Mouse (Mus musculus) limb, embryonic 14.5 days (tissue): ENCODE measurements around the gene Xndc1. TPM values are rescaled to one million over a fixed set of nuclear protein-coding genes. Genes with fewer than 3 reads are reported as not detected.
A peak's percentile ranks its signal among the peaks of the same experiment; 100 is the strongest.

Experiments
- ATAC-seq: fragments of 200-750 bp; cut with Nextera tagmentation; 2 replicates; pipeline ENCODE4 v1.8.0; 2017; ENCODE audit warnings: low read depth, moderate number of reproducible peaks, moderate TSS enrichment; ENCODE audit not compliant: low FRiP score
- DNase-seq: peaks from one replicate; pipeline ENCODE4 v3.0.0-alpha.2; 2015; ENCODE audit warnings: low spot score
- H3K27ac ChIP-seq: fragments of 300-500 bp; sonication (generic); replicated peaks from 2 replicates; pipeline ENCODE4 v1.5.1; 2014; ENCODE audit warnings: low read depth, mild to moderate bottlenecking, low read length, moderate library complexity, mixed read lengths
- H3K27me3 ChIP-seq: fragments of 300-500 bp; sonication (generic); 2 replicates; pipeline ENCODE4 v1.6.1; 2014; ENCODE audit warnings: low read length, mixed read lengths; ENCODE audit not compliant: control insufficient read depth, insufficient read depth
- H3K36me3 ChIP-seq: fragments of 300-500 bp; sonication (generic); 2 replicates; pipeline ENCODE4 v1.6.1; 2014; ENCODE audit warnings: mild to moderate bottlenecking, low read length, moderate library complexity, mixed read lengths; ENCODE audit not compliant: control insufficient read depth, insufficient read depth
- H3K4me1 ChIP-seq: fragments of 300-500 bp; sonication (generic); 2 replicates; pipeline ENCODE4 v1.6.1; 2014; ENCODE audit warnings: antibody characterized with exemption, low read length, mixed read lengths; ENCODE audit not compliant: control insufficient read depth, insufficient read depth
- H3K4me2 ChIP-seq: fragments of 300-500 bp; sonication (generic); replicated peaks from 2 replicates; pipeline ENCODE4 v1.6.1; 2014; ENCODE audit warnings: low read depth, mild to moderate bottlenecking, low read length, moderate library complexity; ENCODE audit not compliant: severe bottlenecking
- H3K4me3 ChIP-seq: fragments of 300-500 bp; sonication (generic); replicated peaks from 2 replicates; pipeline ENCODE4 v1.5.1; 2014; ENCODE audit warnings: low read length
- H3K9ac ChIP-seq: fragments of 300-500 bp; sonication (generic); 2 replicates; pipeline ENCODE4 v1.6.1; 2014; ENCODE audit warnings: mild to moderate bottlenecking, low read depth, low read length, moderate library complexity; ENCODE audit not compliant: severe bottlenecking
- H3K9me3 ChIP-seq: fragments of 300-500 bp; sonication (generic); 2 replicates; pipeline ENCODE4 v1.6.1; 2016; ENCODE audit warnings: low read length; ENCODE audit not compliant: control insufficient read depth
- POLR2A ChIP-seq: fragments of 200-500 bp; IDR thresholded peaks from 2 replicates; pipeline ENCODE4 v1.8.0; 2012; ENCODE audit warnings: inconsistent platforms, mild to moderate bottlenecking, moderate library complexity, borderline replicate concordance; ENCODE audit not compliant: insufficient read depth, insufficient read length; ENCODE audit errors: extremely low read depth
- WGBS: fragments of 180-500 bp; shearing (Covaris S2); extraction: QIAGEN DNeasy Blood & Tissue Kit; methylation state at CpG from one replicate; pipeline ENCODE4 v1.1.7; 2014; 5-methylcytosine and 5-hydroxymethylcytosine counted together
- polyA plus RNA-seq, 2 experiments: library from polyadenylated mRNA; depleted of rRNA in 1 of 2; stranded (reverse) in 1 of 2; unstranded in 1 of 2; fragments of >200 nt; fragmentation: Nextera tagmentation in 1 of 2; extraction: Ambion mirVana in 1 of 2; gene quantifications; 2 replicates each; pipeline versions ENCODE4 v1.2.1 to v1.2.3; 2012 to 2014

Xndc1 gene
- polyA plus RNA-seq, 2 experiments, result 21.4 to 65.1 TPM

- Histone ChIP-seq H3K9me3 (no peaks in the 10 kb centered on the region), H3K27me3 (no peaks in the 10 kb centered on the region), H3K9ac (no peak overlapping the region), H3K36me3 (no peaks in the 10 kb centered on the region), H3K27ac (no peak overlapping the region), H3K4me3 (no peak overlapping the region), H3K4me1 (peaks cover 12% of the 10 kb centered on the region; the same call in 1 of the 2 replicates), H3K4me2 (no peak overlapping the region)
- no peak for DNase-seq
- no peak for ATAC-seq
- WGBS, result 69% methylated on average over 5 of the region's 5 CpGs
- no peak for TF ChIP-seq POLR2A
Measured at GRCm38 (mm10) chr7:102104126-102104525, 38.8 kb downstream of the Xndc1 start.

- ATAC-seq, result no peak
- WGBS, result 13% methylated on average over 22 of the region's 23 CpGs
- H3K4me3 ChIP-seq, result peak overlapping the region; percentile 27
- no peaks in the 10 kb centered on the region for H3K36me3 ChIP-seq
- peak overlapping the region; percentile 53 for H3K9ac ChIP-seq
- H3K9me3 ChIP-seq, result no peaks in the 10 kb centered on the region
- peaks cover 6% of the 10 kb centered on the region; the same call in 1 of the 2 replicates for H3K4me1 ChIP-seq
- H3K4me2 ChIP-seq, result peak overlapping the region; percentile 63
- H3K27ac ChIP-seq, result no peak overlapping the region
- DNase-seq, result no peak
- no peak for TF ChIP-seq POLR2A
- H3K27me3 ChIP-seq, result no peaks in the 10 kb centered on the region
Measured at GRCm38 (mm10) chr7:102106700-102107141, 41.4 kb downstream of the Xndc1 start.

DNA sequence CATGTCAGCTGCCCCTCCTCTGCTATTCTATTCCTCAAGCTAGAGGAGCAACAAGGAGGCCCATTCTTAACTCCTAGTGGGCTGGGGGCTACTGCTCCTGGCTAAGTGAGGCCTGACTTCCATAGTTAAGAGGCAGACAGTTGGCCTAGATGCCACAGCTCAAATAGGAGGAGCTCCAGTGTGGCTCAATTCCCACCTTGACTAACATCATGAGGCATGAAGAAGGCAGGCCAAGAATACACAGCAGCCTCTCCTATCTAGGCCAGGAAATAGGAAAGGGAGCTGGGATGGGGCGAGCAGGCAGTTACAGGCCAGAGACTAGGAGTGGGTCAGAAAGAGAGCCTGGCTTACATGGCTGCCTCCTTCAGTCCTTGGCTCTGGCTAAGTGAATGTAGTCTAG is 42.9 kb downstream of the Xndc1 start:
- Histone ChIP-seq H3K9ac (no peak overlapping the region), H3K9me3 (no peaks in the 10 kb centered on the region), H3K4me1 (peaks cover 6% of the 10 kb centered on the region; the same call in 1 of the 2 replicates), H3K4me3 (no peak overlapping the region), H3K27ac (no peak overlapping the region), H3K36me3 (no peaks in the 10 kb centered on the region), H3K4me2 (no peak overlapping the region), H3K27me3 (no peaks in the 10 kb centered on the region)
- DNase-seq, result no peak
- no peak for TF ChIP-seq POLR2A
- WGBS, result 87% methylated on average over 1 of the region's 1 CpGs
- ATAC-seq, result no peak

GRCm38 (mm10) chr7:102109171-102109570 is 43.9 kb downstream of the Xndc1 start, which contains the start of gene Art5:
TSS of gene Art5 (minus strand) at chr7:102109489.
- no peak within 1 kb of the TSS for H3K4me2 ChIP-seq
- TF ChIP-seq POLR2A, result no peak
- no peak within 1 kb of the TSS for H3K9ac ChIP-seq
- DNase-seq, result no peak
- H3K4me1 ChIP-seq, result peaks cover 6% of the 10 kb centered on the region; the same call in 1 of the 2 replicates
- no peaks in the 10 kb centered on the region for H3K27me3 ChIP-seq
- H3K9me3 ChIP-seq, result no peaks in the 10 kb centered on the region
- no peak for ATAC-seq
- 74% methylated on average over 7 of the region's 7 CpGs for WGBS
- no peak within 1 kb of the TSS for H3K4me3 ChIP-seq
- H3K27ac ChIP-seq, result no peak within 1 kb of the TSS
- H3K36me3 ChIP-seq, result no peaks in the 10 kb centered on the region

- Histone ChIP-seq H3K36me3 (no peaks in the 10 kb centered on the region), H3K9ac (no peak overlapping the region), H3K27me3 (no peaks in the 10 kb centered on the region), H3K4me3 (no peak overlapping the region), H3K9me3 (no peaks in the 10 kb centered on the region), H3K4me1 (peaks cover 6% of the 10 kb centered on the region; the same call in 1 of the 2 replicates), H3K27ac (no peak overlapping the region), H3K4me2 (no peak overlapping the region)
- TF ChIP-seq POLR2A, result no peak
- DNase-seq (no peak), ATAC-seq (no peak)
- WGBS, result 86% methylated on average over 4 of the region's 4 CpGs
Measured at GRCm38 (mm10) chr7:102109746-102110145, 44.4 kb downstream of the Xndc1 start.
